Mouse (Mus musculus) cerebellum, adult 9-10 months (tissue): ENCODE measurements around the gene Unc119.

ENCODE experiments used
- DNase-seq: peaks from one replicate; pipeline ENCODE4 v3.0.0; 2022

Unc119 gene

DNA sequence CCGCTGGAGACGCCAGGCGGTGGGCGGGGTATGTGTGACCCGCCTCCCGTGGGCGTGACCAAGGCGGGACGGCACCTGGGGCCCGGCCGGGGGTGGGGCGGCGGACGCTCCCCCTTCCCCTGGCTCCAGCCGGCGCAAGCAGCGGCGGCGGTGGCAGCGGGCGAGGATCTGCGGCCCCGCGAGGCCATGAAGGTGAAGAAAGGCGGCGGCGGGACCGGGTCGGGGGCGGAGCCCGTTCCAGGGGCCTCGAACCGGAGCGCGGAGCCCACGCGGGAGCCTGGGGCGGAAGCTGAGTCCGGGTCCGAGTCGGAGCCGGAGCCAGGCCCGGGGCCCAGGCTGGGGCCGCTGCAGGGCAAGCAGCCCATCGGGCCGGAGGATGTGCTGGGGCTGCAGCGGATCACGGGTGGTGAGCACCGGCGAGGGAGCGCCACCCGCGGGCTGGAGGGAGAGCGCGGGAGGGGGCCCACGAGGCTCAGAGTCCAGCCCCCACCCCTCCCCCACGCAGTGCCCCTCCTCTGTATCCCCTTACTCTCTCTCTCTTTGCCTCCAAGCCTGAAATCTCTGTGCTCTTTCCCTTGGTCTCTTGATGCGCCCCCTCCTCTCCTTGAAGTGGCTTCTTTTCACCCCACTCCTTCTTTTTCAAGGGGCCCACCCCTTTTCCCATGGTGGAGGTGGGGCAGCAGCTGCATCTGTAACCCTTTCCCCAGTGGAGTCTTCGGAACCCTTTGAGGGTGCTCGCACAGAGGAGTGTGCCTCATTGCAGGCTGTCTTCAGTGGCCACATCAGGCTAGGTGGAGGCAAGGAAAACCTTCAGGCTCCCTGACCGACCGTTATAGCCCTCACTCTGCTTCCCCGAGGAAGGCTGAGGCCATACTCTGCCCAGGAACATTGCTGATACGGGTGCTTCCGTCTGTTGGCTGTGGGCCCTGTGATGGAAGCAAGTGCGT lies at the start of gene Unc119:
Unc119 (plus strand) TSS at position 102 of the 947 bp plus-strand sequence.
- DNase-seq, result peak; percentile 76

DNA sequence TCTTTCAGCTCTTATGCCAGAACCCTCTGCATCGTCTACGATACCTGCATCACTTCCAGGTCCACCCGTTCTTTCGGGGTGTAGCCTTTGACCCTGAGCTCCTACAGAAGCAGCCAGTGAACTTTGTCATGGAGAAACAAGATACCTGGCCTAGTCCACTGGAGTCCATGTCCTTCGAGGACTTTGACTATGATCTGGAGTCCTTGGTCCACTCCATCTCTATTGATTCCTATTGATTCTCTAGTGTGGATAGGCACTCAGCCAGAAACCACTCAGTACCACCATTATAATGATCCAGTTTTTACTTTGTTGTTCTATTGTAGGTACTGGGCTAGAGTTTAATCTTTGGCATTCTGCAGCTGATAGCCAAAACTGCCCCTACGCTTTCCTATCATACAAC lies 48.7 kb upstream of the Unc119 start:
- no peak for DNase-seq

DNA sequence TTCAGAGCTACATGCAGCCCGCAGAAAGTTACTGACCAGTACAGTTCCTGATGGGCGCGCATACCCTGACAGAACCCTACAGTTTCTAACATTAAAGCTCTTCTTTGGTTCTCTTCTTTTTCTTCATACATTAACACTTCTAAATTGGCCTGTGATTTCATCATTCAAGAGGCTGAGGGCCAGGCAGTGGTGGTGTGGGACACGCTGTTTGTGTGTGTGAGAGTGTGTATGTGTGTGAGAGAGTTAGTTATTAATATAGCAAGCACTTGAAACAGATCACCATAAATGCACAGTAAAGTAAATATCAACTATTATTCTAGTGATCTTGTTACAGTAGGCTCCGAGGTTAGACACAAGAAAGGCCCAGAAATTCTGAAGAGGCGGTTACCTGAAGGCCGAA lies 42.4 kb upstream of the Unc119 start:
- DNase-seq, result no peak

DNA sequence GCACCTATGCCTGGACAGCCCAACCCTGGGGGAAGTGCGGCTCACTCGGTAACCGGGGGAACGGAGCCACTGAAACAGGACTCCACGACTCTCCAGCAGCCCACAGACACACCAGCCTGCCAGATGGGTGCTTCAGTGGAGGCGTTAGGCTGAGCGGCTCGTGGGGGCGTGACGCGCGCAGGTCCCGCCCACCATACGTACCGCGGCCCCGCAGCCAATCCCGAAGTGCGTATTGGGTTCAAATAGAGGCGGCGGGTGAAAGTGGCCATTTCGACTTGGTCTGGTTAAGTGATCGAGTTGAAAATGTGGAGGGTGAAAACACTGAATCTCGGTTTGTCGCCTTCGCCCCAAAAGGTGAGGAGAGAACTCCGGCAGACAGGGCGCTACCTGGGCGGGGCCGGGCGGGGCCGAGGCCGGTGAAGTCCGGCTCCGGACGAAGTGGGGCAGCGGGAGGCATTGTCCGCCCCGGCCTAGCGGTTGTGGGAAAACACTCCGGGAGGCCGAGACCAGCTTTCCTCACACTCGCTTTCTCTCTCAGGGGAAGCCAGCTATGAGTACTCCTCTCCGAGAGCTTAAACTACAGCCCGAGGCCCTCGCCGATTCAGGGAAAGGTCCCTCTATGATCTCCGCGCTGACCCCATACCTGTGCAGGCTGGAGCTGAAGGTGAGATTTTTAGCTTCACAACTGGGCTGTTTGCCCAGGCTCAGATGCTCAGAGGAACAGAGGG lies 41.8 kb upstream of the Unc119 start, which contains the start of gene Spag5:
Spag5 (plus strand) TSS at position 173 of the 728 bp plus-strand sequence.
- DNase-seq, result peak; percentile 87

DNA sequence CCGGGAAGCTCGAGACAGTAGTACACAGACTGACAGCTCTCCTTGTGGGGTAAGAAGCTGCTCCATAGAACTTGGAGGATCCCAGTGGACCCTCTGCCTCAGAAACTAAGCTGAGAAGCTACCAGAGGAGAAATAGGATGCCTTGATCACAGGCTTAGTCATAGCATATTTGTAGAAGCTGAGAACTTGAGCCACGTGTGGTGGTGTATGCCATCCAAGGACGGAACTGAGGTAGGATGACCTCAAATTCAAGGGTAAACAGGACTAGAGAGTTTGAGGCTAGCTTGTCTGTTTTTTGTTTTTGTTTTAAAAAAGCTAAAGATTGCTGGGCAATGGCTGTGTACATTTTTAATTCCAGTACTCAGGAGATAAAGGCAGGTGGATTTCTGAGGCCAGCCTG lies 38.0 kb upstream of the Unc119 start:
- DNase-seq, result no peak

DNA sequence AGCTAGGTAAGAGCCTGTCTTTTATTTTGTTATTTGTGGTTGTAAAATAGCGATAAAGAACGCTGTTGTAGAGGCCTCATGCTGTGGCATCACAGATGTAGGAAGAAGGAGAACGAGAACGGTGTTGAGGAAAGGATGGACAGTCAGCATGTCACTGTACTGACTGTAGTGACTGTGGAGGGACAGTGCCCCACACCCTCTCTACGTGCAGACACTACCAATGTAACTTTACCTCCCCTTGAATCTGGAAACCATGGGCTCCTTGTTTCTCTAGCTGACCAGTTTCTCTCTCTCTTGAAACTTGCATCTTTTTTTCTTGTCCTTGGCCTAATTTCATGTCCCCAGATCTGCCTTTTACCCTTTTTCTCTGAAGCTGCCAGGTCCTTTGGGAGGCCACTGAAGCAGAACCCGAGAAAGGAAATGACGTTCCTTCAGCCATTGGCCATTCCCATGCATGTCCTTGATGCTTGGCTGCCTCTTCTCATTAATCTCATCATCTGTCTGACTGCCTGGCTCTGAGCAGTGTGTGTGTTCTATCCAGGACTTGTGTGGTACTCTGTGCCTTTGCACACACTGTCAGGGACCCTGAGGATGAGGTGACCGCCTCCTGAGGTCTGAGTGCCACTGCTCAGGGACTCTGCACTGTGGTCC lies 32.3 kb upstream of the Unc119 start:
- no peak for DNase-seq

DNA sequence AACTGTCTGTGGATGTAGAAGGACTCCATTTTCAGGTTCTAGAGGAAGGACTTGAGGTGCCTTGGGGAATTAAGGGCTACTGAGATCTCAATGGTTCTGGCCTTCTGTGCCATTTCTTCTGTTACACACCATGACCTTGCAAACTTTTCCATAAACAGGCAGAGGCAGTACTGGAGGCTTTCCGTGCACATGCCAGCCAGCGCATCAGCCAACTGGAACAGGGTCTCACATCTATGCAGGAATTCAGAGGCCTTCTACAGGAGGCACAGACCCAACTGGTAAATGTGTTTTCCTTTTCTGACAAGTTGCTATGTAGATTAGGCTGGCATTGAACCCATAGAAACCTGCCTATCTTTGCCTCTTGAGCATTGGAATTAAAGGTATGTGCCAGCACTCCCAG lies 29.6 kb upstream of the Unc119 start:
- DNase-seq, result no peak

DNA sequence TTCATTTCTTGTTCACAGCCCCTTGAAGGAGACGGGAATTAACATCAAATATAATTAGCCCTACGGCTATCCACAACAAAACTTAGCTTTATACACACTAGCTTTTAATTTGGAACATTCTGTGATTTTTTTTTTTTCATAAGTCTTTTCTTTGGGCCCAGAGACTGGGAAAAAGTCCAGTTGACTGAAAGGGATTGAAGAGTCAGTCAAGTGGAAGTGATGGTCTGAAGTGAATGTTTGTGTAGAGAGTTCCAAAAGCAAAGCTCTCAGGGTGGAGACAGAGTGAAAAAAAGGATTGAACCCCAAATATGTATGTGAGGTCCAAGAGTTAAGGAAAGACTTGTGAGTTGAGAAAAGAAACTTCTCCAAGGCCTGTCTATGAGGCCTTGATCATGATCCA lies 24.9 kb upstream of the Unc119 start:
- no peak for DNase-seq

DNA sequence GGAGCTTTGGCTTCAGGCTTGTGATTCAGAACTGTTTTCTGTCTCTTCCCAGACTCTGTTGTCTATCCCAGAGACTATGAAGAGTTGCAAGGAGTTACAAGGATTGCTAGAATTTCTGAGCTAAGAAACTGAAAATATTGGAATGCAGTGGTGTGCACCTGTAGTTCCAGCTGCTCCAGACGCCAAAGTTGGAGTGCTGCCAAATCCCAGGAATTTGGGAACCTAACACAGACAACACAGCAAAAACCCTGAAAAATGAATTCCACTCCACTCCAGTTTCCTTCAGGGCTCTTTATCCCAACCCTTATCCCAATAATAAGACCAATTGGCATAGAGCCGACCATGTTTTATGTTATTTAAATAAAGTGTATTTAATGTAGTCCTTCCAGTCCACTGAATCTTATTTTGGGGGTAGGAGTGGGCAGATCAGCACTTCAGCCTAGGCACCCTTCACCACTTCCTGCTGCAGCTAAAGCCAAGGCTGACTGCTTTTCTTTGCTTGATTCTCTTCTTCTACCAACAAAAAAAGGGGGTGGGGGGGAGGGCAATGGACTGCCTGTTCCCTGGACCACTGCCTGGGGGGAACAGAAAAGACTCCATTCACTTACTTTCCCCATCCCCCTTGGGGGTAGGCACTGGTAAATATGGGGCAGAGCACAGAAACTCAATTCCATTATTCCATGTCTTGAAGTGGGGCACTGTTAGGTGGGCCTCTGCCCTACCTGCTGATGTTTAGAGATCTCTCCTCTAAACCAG lies 21.0 kb upstream of the Unc119 start:
- no peak for DNase-seq

DNA sequence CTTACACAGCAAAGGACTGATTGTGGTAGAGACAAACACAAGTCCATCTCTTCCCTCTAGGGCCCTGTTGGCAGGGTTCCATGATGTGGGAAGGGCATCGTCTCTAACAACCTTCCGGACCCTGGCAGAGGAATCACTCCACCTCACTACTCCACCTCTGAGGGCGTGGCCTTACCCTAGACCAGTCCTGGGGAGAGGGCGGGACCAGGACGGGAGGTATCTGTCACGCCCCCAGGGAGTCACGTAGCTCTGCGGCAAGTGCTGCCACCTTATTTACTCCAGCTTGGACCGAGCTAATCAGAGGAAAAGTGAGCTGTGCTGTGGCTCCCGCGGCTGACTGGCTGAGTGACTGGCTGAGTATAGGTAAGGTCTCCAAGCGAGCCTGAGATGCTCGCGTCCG lies 20.4 kb upstream of the Unc119 start, which contains the start of gene Aldoc:
Aldoc (plus strand) TSS at position 109 of the 400 bp plus-strand sequence.
- peak; percentile 95 for DNase-seq

DNA sequence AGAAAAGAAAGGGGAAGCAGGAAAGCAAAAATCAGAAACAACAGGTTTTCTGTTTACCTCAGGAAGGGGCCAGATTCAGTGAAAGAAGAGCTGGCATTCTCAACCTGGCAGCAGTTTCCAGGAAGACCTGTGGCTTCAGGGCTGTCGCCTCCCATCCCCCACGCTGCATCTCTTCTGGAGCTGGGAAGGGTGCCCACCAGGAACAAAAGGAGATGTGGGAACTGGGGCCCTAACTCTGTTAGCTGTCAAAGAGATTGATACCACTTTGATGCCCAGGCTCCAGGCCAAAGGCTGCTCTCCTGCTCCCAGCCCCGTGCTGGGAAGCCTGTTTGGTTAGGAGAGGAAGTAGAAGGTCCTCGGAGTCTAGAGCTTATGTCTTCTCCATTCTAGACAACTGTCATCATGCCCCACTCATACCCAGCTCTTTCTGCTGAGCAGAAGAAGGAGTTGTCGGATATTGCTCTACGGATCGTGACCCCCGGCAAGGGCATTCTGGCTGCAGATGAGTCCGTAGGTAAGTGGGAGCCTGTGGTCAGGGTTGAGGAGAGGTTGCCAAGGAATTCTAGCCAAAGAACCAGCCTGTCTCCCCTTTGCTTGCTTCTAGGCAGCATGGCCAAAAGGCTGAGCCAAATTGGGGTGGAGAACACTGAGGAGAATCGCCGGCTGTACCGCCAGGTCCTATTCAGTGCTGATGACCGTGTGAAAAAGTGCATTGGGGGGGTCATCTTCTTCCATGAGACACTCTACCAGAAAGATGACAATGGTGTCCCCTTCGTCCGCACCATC lies 19.1 kb upstream of the Unc119 start:
- DNase-seq, result peak; percentile 66

DNA sequence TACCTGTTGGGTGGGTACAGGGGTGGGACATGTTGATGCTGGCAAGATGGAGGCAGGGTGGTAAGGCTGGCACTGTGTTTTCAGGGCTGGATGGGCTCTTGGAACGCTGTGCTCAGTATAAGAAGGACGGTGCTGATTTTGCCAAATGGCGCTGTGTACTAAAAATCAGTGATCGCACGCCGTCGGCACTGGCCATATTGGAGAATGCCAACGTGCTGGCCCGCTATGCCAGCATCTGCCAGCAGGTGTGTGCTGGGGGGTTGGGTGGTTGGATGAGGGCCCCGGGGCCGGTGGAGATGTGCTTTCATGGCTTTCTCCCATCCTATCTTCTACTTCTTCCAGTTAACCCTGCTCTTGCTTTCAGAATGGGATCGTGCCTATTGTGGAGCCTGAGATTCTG lies 18.3 kb upstream of the Unc119 start:
- DNase-seq, result no peak

DNA sequence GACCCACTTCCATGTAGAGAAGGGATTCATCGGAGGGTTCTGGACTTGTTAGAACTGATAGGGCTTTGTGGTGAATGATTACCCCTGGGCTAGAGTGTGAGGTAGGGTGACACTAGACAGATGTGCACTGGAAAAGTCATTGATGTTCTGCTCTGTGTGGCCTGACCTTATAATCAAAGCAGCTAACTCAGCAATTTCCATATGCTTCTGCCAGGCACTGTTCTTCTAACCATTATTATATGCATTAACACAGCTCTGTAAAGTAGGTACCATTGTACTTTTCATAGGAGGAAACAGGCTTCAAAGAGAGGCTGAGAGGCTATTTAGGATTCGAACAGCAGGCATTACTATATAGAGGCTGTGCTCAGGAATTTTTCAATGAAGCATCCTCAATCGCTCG lies 16.1 kb upstream of the Unc119 start:
- DNase-seq, result peak; percentile 37

DNA sequence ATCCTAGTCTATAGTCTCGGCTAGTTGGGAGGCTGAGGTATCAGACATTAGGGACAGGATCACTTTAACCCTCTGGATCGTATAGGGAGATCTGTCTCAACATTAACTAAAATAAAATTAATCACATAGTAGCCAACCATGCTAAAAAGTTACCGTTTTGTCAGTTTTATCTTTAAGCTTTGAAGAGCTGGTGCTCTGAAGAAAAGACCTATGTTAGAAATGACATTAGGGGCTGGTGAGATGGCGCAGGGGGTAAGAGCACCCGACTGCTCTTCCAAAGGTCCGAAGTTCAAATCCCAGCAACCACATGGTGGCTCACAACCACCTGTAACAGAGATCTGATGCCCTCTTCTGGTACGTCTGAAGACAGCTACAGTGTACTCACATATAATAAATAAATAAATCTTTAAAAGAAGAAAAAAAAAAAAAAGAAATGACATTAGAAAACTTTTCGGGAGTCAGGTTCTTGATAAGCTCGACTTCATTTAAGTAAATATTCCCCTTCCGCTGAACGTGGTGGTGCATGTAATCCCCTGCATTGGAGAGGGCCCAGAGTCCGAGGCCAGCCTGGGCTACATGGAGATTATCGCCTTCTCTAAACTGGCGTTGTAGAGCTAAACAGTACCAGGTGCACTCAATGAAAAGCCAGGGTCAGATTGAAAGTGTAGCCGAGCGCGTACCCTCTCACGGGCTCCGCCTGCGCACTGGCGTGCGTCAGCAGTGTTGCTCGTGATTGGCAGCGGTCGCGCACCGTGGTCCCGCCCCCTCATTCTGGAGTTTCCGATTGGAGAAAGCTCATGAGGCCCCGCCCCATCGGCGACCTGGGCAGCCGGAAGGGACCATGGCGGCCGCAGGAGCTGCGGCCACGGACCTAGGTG lies 15.4 kb upstream of the Unc119 start, which contains the start of gene Pigs:
Pigs (plus strand) TSS at position 782 of the 878 bp plus-strand sequence.
- peak; percentile 97 for DNase-seq

DNA sequence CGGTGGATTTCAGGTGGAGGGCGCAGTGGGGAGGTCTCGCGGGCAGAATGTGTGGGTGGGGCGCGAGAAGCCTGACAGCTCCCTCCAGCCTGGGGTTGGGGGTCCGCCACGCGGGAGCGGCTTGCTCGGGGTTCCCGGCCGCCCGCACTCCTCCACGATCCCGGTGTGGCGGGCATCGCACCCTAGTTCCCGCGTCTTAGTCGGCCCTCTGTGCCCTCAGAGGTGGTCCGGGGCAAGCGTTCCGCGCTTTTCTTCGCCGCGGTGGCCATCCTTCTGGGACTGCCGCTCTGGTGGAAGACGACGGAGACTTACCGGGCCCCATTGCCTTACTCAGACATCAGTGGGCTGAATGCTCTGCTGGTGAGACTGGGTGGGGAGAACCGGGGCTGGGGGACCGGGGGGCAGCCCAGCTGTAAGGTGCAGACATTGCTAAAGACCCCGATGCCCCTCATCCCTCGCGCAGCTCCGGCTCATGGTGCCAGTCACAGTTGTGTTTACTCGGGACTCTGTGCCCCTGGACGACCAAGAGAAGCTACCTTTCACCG lies 14.7 kb upstream of the Unc119 start:
- no peak for DNase-seq

DNA sequence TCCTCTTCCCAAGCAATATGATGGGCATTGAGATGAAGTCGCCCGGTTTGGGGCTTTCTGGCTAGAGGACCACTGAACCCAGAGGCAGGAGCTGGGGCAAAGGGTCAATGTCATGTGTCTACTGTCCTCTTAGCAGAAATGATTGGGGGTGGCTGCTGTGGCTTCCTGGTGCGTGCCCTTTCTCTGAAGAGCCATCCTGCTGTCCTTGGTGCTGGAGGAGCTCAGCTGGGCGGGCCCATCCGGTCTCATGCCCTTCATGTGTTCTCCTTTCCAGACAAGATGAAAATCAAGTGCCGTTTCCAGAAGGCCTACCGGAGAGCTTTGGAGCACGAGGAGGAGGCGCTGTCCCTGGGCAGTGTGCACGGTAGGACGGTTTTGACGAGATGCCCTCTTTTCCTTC lies 10.6 kb upstream of the Unc119 start:
- DNase-seq, result no peak

DNA sequence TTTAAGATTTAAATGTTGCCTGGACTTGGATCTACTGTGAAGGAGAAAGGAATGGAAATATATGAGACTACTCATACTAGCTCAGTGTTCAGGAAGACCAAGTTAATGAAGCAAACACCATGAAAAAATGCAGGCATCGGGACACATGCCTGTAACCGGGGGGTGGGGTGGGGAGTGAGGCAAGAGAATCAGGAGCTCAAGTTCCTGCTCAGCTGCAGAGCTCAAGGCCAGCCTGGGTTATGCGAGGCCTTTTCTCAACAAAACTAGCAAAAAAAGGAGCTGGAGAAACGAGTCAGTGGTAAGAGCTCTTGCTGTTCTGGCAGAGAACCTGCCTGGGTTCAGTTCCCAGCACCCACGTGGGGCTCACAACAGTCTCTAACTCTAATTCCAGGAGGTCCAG lies 9.3 kb upstream of the Unc119 start:
- DNase-seq, result no peak

DNA sequence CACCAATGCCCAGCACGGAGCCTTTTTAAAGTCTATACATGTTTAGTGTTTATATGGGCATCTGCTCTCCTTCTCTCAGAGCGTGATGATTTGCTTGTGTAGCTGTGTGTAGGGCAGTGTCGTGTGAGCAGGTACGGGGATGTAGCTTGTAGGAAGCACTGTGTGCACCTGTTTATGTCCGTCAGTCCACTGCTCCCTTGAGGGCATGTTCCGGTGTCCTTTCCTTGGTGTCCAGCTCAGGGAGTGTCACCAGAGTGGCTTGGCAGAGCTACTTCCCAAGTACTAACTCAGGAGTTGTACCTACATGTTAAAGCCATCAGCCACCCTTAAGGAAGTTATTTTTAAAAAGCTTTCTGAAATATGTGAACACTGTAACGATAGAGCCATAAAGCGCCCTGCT lies 6.2 kb upstream of the Unc119 start:
- DNase-seq, result no peak

DNA sequence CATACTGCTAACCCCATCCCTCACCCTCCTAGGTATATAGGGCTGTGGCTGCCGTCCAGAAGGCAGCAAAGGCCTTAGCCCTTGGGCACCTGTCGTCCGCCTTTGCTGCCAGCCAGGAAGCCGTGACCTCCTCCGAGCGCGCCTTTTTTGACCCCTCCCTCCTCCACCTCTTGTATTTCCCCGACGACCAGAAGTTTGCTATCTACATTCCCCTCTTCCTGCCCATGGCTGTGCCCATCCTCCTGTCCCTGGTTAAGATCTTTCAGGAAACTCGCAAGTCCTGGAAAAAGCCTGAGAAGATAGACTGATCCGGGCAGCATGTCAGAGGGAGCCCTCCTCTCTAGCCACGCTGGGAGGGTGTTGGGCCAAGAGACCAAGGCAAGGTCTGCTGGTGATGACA lies 1.6 kb upstream of the Unc119 start:
- no peak for DNase-seq

DNA sequence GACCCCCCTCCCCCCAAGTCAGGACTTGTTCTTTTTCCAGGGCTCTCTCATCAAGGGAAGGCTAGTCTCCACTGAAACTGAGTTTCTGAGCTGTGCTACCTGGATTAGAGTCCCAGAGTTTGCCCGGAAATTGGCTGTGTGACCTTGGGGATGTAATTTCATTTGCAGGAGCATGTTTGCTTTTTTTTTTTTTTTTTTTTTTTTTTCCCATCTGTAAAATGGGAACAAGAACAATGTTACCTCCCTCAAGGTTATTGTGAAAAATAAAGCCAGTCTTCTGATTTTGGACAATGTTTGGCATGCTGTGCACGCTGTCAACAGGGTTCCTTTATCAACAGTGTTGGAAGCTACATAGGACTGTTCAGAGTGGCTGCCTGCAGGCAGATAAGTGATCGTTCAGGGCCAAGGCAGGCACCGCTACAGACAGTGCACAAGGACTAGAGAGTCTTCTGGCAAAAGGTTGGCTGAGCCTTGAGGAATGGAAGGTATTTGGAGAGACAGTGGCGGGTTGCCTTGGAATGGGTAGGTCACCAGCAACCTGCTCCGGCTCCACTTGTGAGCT lies 1.1 kb downstream of the Unc119 start:
- no peak for DNase-seq
